Mouse (Mus musculus) frontal cortex, postnatal 10 days (tissue): Measurements from ENCODE around the gene Rngtt.

Source experiments
- DNase-seq, 2 experiments: peaks; one replicate each; pipeline ENCODE4 v3.0.0; 2022; ENCODE audit warnings: low spot score in 2 of 2, mixed read lengths in 1 of 2

The Rngtt gene

GRCm38 (mm10) chr4:33514108-33515000, 204.2 kb downstream of the Rngtt start:
- DNase-seq, result no peak

- DNase-seq, result no peak
These were observed 210.1 kb downstream of the Rngtt start for GRCm38 (mm10) chr4:33520196-33520595.

GRCm38 (mm10) chr4:33520938-33521337, 210.8 kb downstream of the Rngtt start:
- no peak for DNase-seq

DNA sequence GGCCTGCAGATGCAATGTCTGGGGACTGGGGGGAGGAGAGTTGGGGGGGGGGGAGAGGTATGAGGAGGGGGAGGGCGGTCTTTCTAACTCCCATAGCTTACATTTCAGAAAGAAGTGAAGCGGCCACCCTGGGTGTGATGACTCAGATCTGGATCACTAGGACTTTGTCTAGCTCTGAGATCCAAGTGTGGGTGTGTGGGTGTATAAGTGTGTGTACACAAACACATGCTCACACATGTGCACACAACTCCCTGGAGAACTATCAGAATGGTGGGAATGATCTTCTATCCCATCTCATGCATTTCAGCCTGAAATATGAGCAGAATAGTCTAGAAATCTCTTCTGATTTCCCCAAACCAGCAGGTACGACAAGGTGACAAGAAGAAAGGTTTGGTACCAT, 213.7 kb downstream of the Rngtt start:
- no peak for DNase-seq

GRCm38 (mm10) chr4:33524481-33525141, 214.5 kb downstream of the Rngtt start:
- DNase-seq, result peak in 1 of 2 experiments; percentile 52

- DNase-seq, result no peak
These were observed 215.2 kb downstream of the Rngtt start for GRCm38 (mm10) chr4:33525272-33525671.

GRCm38 (mm10) chr4:33526092-33526491, 216.0 kb downstream of the Rngtt start:
- no peak for DNase-seq

DNA sequence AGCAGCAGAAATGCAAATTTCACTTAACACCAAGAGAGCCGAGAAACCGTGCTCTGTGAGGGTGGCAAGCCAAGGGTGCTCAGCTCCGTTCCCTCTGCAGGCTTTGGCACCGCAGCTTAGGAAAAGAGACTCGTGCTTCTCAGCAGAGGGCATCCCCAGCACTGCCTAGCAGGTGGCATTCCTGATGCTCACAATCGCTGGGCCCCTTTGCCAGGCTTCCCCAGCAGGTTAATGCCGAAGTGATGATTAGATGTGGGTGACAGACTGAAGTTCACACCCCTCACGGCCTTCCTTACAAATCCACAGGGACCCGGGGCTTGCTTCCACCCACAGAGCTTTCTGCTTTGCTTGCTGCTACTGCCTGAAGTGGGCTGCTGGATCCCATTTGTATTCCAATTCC, 216.6 kb downstream of the Rngtt start:
- DNase-seq, result peak; percentile 37 to 43

DNA sequence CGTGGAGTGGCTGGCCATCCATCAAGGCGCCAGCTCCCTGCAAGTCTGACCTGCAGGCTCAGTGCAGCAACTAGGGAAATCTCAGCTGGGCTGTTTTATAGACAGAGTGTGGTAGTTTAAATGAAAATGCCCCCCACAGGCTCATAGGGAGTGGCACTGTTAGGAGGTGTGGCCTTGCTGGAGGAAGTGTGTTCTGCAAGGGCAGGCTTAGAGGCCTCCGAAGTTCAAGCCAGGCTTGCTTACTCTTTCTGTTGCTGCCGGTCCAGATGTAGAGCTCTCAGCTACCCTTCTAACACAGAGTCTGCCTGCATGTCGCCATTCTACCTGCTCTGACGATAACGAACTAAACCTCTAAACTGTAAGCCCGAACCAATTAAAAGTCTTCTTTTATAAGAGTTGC, 222.5 kb downstream of the Rngtt start:
- no peak for DNase-seq

- DNase-seq, result no peak
These were observed 234.9 kb downstream of the Rngtt start for GRCm38 (mm10) chr4:33544755-33545576.

DNA sequence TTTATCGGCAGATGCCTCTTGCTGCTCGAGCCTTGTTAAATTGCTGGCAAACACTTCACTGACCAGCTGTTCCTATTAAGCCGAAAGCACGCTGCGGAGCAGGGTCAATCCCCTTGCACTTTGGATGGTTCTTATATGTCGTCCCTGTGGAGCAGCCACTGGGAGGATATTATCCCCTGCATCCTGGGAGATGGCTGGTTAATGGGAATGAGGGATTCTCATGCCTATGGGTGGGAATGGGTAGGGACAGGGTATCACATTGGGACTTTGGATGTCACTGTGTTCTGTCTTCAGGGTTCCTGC, 235.4 kb downstream of the Rngtt start:
- DNase-seq, result no peak

GRCm38 (mm10) chr4:33546278-33546677, 236.2 kb downstream of the Rngtt start:
- DNase-seq, result no peak

DNA sequence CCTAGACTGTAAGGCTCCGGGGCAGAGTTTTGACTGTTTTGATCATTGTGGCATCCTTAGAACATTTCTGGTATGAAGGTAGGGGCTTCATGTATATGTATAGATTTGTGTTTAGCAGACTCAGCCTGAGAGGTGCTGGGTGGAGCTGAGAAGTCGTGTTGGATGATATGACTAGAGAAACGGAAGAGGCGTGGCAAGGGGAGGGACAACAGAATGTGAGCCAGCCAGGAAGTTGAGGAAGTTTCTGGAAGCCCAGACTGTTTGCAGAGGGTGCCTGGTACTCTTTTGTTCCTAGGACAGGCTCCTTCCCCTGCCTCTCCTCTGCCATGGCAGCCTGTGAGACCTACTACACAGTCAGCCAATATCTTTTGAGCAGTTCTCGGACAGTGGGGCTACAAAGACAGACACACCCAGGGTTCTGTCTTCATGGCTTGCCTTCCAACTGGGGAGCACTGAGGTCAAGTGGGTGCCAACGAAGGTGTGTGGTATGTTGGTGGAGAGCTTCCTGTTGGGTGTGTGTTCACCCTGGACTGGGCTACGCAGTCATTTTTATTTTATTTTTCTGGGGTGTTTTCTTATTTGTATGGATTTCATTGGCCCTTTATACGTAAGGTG, 237.3 kb downstream of the Rngtt start:
- no peak for DNase-seq

GRCm38 (mm10) chr4:33549606-33550005, 239.5 kb downstream of the Rngtt start:
- DNase-seq, result no peak
